Mouse (Mus musculus) hindbrain, embryonic 15.5 days (tissue): ENCODE data around the gene Mtor. TPM values are rescaled to one million over a fixed set of nuclear protein-coding genes. Genes with fewer than 3 reads are reported as not detected.

Experiments
- ATAC-seq: fragments of 200-750 bp; cut with Nextera tagmentation; 2 replicates; pipeline ENCODE4 v1.8.0; 2017; ENCODE audit warnings: low read depth, moderate number of reproducible peaks, moderate TSS enrichment; ENCODE audit not compliant: low FRiP score
- H3K27ac ChIP-seq: fragments of 300-500 bp; sonication (generic); replicated peaks from 2 replicates; pipeline ENCODE4 v1.5.1; 2015; ENCODE audit warnings: mild to moderate bottlenecking, inconsistent platforms
- H3K27me3 ChIP-seq: fragments of 300-500 bp; sonication (generic); 2 replicates; pipeline ENCODE4 v1.6.1; 2015; ENCODE audit warnings: control low read depth, inconsistent platforms
- H3K36me3 ChIP-seq: fragments of 300-500 bp; sonication (generic); 2 replicates; pipeline ENCODE4 v1.6.1; 2015; ENCODE audit warnings: control low read depth, inconsistent platforms
- H3K4me1 ChIP-seq: fragments of 300-500 bp; sonication (generic); replicated peaks from 2 replicates; pipeline ENCODE4 v1.6.1; 2015; ENCODE audit warnings: control low read depth, inconsistent platforms
- H3K4me2 ChIP-seq: fragments of 300-500 bp; sonication (generic); 2 replicates; pipeline ENCODE4 v1.6.1; 2015; ENCODE audit warnings: moderate library complexity, mild to moderate bottlenecking, inconsistent platforms
- H3K4me3 ChIP-seq: fragments of 300-500 bp; sonication (generic); 2 replicates; pipeline ENCODE4 v1.5.1; 2015; ENCODE audit warnings: mild to moderate bottlenecking, inconsistent platforms
- H3K9ac ChIP-seq: fragments of 300-500 bp; sonication (generic); 2 replicates; pipeline ENCODE4 v1.6.1; 2015; ENCODE audit warnings: inconsistent platforms
- H3K9me3 ChIP-seq: fragments of 300-500 bp; sonication (generic); 2 replicates; pipeline ENCODE4 v1.6.1; 2016; ENCODE audit warnings: control low read depth, inconsistent platforms
- WGBS: fragments of 180-500 bp; shearing (Covaris S2); methylation state at CpG from one replicate; pipeline ENCODE4 v1.1.7; 2015; 5-methylcytosine and 5-hydroxymethylcytosine counted together
- polyA plus RNA-seq: library from polyadenylated mRNA; unstranded; fragments of >200 nt; fragmentation: Nextera tagmentation; extraction: Ambion mirVana; gene quantifications from 2 replicates; pipeline ENCODE4 v1.2.1, GENCODE M21; 2015

Mtor gene
- polyA plus RNA-seq, 1 experiment from 2014 or later: 22.7 TPM

DNA sequence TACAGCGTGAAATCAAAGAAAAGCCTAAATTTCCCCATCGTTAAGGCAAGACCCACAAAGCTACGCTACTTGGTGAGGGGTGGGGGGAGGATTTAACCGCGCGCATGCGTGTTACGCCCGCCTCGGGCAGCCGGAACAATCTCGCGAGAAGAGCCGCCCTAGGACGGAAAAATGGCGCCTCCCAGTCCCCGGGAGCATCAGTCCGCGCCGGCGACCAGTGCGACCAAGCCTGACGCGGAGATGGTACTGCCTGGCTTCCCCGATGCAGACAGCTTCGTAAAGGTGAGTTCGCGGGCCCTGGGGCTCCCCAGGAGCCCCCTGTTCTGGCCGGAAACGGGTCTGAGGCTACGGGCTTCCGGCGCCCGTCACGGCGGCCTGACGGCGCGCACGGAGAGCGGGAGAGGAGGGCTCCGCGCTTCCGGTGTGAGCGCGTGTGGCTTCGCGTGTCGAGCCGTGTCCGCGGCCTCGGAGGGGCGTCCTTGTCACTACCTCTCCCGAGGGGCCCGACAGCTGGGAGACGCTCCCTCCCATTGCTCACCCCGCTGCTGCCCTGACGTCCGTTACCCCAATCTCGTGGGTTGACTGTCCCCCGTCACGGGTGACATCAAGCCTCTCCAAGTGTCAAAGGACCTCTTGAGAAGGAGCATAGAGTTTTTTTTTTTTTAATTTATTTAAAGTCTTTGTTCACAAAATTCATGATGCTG, 110.0 kb downstream of the Mtor start, which contains the start of gene Exosc10:
Gene Exosc10, plus strand, starts transcription at position 133 of the 704 bp plus-strand sequence.
- peak; percentile 97 for ATAC-seq
- Histone ChIP-seq H3K4me3 (peak within 1 kb of the TSS; percentile 76), H3K36me3 (peaks cover 66% of the 10 kb centered on the region), H3K9me3 (no peaks in the 10 kb centered on the region), H3K9ac (peak within 1 kb of the TSS; percentile 90), H3K27ac (peak within 1 kb of the TSS; percentile 98), H3K27me3 (no peaks in the 10 kb centered on the region), H3K4me2 (peak within 1 kb of the TSS; percentile 56), H3K4me1 (peaks cover 13% of the 10 kb centered on the region)
- WGBS: under 1% methylated on average over 61 of the region's 63 CpGs

DNA sequence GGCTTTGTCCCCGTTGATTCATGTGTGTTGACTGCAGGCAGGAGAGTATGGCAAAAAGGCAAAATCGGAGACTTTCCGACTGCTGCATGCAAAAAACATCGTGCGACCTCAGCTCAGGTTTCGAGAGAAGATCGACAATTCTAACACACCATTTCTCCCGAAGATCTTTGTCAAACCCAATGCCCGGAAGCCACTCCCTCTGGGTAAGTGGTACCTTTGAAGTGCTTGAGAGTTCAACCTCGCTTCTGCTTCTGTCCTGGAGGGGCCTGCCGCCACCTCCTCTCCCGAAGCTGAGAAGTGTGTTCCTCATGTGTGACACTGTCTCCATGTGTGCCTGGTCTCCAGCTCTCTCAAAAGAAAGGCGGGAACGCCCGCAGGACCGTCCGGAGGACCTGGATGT, 114.3 kb downstream of the Mtor start:
- H3K4me1 ChIP-seq: peaks cover 11% of the 10 kb centered on the region
- ATAC-seq: no peak
- no peak overlapping the region for H3K9ac ChIP-seq
- H3K4me2 ChIP-seq: no peak overlapping the region
- H3K27me3 ChIP-seq: no peaks in the 10 kb centered on the region
- H3K9me3 ChIP-seq: no peaks in the 10 kb centered on the region
- WGBS: 96% methylated on average over 17 of the region's 17 CpGs
- H3K27ac ChIP-seq: no peak overlapping the region
- peaks cover 76% of the 10 kb centered on the region for H3K36me3 ChIP-seq
- no peak overlapping the region for H3K4me3 ChIP-seq

DNA sequence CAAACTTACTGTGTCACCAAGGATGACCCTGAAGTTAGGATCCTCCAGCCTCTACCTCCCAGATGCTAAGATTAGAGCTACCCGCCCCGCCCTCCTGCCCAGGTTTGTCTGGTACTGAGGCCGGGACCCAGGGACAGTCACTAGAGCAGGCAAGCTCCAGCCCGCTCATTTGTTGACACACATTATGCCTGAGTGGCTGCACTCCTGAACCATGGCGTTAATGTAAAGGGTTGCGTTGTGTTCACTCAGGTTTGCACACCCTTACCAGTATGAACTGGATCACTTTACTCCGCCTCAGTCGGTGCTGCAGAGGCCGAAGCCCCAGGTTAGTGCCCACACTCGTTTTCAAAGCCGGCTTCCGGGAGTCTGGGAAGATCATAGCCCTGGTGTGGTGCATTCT, 115.2 kb downstream of the Mtor start:
- H3K36me3 ChIP-seq: peaks cover 85% of the 10 kb centered on the region
- no peak overlapping the region for H3K4me2 ChIP-seq
- ATAC-seq: no peak
- H3K9me3 ChIP-seq: no peaks in the 10 kb centered on the region
- no peak overlapping the region for H3K9ac ChIP-seq
- H3K4me3 ChIP-seq: no peak overlapping the region
- no peaks in the 10 kb centered on the region for H3K27me3 ChIP-seq
- H3K27ac ChIP-seq: no peak overlapping the region
- 95% methylated on average over 12 of the region's 12 CpGs for WGBS
- H3K4me1 ChIP-seq: peaks cover 8% of the 10 kb centered on the region

DNA sequence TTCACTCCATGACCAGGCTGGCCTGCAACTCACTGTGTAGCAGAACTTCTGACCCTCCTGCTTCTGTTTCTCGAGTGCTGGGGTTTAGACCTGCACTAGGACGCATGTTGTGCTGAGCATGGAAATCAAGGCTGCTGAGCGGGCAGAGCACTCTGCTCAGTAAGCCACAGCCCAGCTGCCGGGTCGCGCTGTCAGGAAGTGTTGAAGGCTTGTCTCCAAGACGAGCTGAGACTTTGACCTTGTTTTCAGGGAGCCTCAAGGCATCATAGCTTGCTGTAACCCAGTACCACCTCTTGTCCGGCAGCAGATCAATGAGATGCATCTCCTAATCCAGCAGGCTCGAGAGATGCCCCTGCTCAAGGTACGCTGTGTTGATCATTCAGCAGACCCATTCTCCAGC, 121.7 kb downstream of the Mtor start:
- no peaks in the 10 kb centered on the region for H3K9me3 ChIP-seq
- no peaks in the 10 kb centered on the region for H3K27me3 ChIP-seq
- H3K4me3 ChIP-seq: no peak overlapping the region
- 91% methylated on average over 10 of the region's 10 CpGs for WGBS
- H3K4me1 ChIP-seq: no peaks in the 10 kb centered on the region
- H3K9ac ChIP-seq: no peak overlapping the region
- ATAC-seq: no peak
- no peak overlapping the region for H3K27ac ChIP-seq
- H3K36me3 ChIP-seq: peaks cover 93% of the 10 kb centered on the region
- H3K4me2 ChIP-seq: no peak overlapping the region

DNA sequence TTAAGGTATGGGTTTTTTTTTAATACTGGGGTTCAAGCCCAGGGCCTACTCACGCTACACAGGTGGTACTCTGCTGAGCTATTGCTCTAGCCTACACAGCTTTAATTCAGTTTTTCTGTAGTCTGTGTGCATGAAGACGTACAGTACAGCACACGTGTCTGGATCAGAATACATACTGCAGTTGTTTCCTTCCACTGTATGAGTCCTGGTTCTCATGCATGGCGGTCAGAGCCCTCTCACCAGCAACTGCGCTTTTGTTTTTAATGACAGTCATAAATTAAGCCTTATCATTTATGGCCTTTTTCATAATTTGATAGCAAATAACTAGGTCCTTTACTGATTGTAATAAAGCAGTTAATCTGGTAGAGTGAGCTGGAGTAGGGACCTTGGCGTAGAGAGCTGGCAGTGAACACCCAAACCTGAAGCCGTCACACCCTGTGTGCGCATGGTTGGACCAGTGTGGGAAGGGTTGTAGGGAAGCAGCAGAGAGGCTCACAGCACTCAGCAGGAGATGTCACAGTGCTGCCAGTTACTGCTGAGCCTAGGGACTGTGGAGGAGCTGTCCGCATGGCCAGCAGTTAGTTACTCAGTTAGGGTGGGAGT, 122.4 kb downstream of the Mtor start:
- Histone ChIP-seq H3K4me2 (no peak overlapping the region), H3K4me1 (no peaks in the 10 kb centered on the region), H3K27me3 (no peaks in the 10 kb centered on the region), H3K27ac (no peak overlapping the region), H3K4me3 (no peak overlapping the region), H3K9me3 (no peaks in the 10 kb centered on the region), H3K36me3 (peaks cover 93% of the 10 kb centered on the region), H3K9ac (no peak overlapping the region)
- no peak for ATAC-seq
- 95% methylated on average over 9 of the region's 9 CpGs for WGBS

DNA sequence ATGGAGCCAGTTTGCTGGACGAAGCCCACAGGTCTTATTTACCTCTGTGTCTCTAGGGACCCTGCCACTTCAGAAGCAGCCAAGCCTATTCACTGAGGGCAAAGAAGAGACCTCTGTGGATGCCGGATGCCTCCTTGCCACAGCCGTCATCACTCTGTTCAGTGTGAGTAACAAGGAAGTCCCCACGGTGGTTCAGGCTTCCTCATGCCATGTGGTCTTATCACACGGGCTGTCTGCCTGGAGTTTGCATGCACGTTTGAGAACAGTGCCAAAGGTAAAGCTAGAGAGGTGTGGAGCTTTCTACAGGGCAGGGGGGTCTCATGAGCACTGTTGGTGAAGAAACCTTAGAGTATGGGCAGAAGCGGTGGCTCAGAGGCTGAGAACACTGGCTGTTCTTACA, 124.8 kb downstream of the Mtor start:
- Histone ChIP-seq H3K9ac (no peak overlapping the region), H3K9me3 (no peaks in the 10 kb centered on the region), H3K36me3 (peaks cover 90% of the 10 kb centered on the region), H3K4me2 (no peak overlapping the region), H3K4me1 (no peaks in the 10 kb centered on the region), H3K27ac (no peak overlapping the region), H3K4me3 (no peak overlapping the region), H3K27me3 (no peaks in the 10 kb centered on the region)
- no peak for ATAC-seq
- WGBS: 95% methylated on average over 7 of the region's 7 CpGs

DNA sequence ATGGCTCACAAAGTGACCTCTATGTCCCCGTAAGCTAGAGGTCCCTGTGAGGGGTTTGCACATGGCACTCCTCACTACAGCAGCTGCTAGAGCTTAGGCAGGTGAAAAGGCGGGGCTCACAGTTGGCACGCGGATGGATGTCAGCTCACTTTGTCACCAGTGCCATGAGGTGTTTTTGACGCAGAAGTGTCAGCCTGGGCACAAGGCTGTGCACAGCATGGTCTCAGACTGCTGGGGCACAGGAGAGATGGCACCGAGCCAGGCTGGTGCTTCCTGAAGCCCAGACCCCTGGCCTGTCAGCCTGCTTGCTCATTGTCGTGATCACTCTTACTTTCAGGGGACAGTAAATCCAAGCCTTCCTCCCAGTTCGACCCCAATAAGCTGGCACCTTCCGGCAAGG, 132.4 kb downstream of the Mtor start:
- no peak overlapping the region for H3K9ac ChIP-seq
- H3K4me2 ChIP-seq: no peak overlapping the region
- H3K36me3 ChIP-seq: peaks cover 62% of the 10 kb centered on the region
- no peaks in the 10 kb centered on the region for H3K9me3 ChIP-seq
- no peak overlapping the region for H3K4me3 ChIP-seq
- H3K4me1 ChIP-seq: no peaks in the 10 kb centered on the region
- 85% methylated on average over 9 of the region's 9 CpGs for WGBS
- no peak for ATAC-seq
- no peaks in the 10 kb centered on the region for H3K27me3 ChIP-seq
- no peak overlapping the region for H3K27ac ChIP-seq

DNA sequence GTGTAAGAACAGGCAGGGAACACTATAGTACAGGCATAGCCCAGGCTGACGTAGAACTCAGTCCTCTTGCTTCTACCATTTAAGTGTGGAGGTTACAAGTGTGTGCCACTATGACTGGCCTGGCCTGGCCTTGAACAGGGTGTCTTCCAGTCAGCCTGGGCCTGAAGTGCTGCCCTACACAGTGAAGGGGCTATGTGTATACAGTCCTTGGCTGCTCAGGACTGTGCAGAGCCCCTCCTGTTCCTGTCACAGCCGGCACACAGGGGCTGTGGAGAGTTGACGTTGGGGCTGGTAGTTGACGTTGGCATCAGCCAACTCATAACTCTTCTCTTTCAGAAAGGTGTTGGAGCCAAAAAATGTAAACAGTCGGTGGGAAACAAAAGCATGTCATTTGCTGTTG, 133.0 kb downstream of the Mtor start:
- Histone ChIP-seq H3K4me1 (no peaks in the 10 kb centered on the region), H3K4me2 (no peak overlapping the region), H3K27me3 (no peaks in the 10 kb centered on the region), H3K36me3 (peaks cover 56% of the 10 kb centered on the region), H3K9me3 (no peaks in the 10 kb centered on the region), H3K4me3 (no peak overlapping the region), H3K9ac (no peak overlapping the region), H3K27ac (no peak overlapping the region)
- 91% methylated on average over 5 of the region's 5 CpGs for WGBS
- no peak for ATAC-seq

DNA sequence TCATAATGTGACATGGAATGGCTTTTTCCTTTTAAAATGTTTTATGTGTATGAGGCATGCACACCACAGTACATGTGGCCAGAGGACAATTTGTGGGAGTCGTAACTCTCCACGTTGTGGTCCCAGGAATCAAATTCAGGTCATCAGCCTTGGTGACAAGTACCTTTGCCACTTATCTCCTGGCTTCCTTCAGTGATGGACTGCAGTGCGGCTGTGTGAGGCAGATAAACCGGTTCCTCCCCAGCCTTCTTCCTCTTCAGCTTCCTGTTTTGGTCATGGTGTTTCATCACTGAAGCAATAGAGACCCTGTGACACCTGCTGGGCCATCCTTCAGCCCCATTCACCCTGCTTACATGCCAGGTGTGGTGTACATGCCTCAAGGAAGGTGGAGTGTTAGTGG, 134.8 kb downstream of the Mtor start:
- Histone ChIP-seq H3K36me3 (peaks cover 40% of the 10 kb centered on the region), H3K4me1 (no peaks in the 10 kb centered on the region), H3K4me3 (no peak overlapping the region), H3K9ac (no peak overlapping the region), H3K27ac (no peak overlapping the region), H3K27me3 (no peaks in the 10 kb centered on the region), H3K9me3 (no peaks in the 10 kb centered on the region), H3K4me2 (no peak overlapping the region)
- ATAC-seq: no peak
- WGBS: 94% methylated on average over 4 of the region's 4 CpGs

DNA sequence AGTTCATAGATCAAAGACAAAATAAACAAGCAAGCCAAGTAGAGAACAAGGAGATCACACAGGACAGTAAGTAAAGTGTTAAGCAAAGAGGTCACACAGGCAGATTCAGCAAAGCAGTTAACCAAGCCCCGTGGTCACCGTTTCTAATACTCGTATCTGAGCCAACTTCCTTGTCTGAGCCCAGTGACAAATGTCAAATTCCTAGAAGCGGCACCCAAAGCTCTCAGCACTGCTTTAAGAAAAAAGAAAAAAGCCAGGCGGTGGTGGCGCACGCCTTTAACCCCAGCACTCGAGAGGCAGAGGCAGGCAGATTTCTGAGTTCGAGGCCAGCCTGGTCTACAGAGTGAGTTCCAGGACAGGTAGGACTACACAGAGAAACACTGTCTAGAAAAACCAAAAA, 138.2 kb downstream of the Mtor start:
- H3K27ac ChIP-seq: no peak overlapping the region
- no peaks in the 10 kb centered on the region for H3K9me3 ChIP-seq
- peaks cover 13% of the 10 kb centered on the region for H3K36me3 ChIP-seq
- no peak for ATAC-seq
- peaks cover 5% of the 10 kb centered on the region for H3K4me1 ChIP-seq
- H3K27me3 ChIP-seq: no peaks in the 10 kb centered on the region
- no peak overlapping the region for H3K9ac ChIP-seq
- WGBS: 83% methylated on average over 9 of the region's 9 CpGs
- H3K4me2 ChIP-seq: no peak overlapping the region
- no peak overlapping the region for H3K4me3 ChIP-seq

DNA sequence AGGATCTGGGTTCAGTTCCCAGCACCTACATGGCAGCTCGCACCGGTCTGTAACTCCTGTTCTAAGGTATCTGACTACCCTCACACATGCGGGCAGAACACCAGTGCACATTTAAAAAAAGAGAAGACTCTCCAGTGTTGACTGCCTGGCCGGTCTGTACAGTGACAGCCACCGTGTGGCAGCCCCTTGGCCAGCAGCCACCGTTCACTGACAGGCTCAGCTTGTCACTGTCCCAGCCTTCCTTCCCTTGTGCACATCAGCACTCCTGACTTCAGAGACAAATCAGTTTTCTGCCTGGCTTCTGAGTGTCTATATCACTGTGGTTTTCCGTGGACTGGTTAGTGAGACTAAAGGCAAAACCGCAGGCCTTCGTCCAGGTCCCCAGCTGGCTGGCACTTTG, 140.4 kb downstream of the Mtor start:
- WGBS: 73% methylated on average over 9 of the region's 9 CpGs
- Histone ChIP-seq H3K36me3 (peaks cover 6% of the 10 kb centered on the region), H3K27me3 (no peaks in the 10 kb centered on the region), H3K9ac (no peak overlapping the region), H3K4me2 (no peak overlapping the region), H3K4me3 (no peak overlapping the region), H3K4me1 (peaks cover 18% of the 10 kb centered on the region), H3K9me3 (no peaks in the 10 kb centered on the region), H3K27ac (no peak overlapping the region)
- no peak for ATAC-seq

DNA sequence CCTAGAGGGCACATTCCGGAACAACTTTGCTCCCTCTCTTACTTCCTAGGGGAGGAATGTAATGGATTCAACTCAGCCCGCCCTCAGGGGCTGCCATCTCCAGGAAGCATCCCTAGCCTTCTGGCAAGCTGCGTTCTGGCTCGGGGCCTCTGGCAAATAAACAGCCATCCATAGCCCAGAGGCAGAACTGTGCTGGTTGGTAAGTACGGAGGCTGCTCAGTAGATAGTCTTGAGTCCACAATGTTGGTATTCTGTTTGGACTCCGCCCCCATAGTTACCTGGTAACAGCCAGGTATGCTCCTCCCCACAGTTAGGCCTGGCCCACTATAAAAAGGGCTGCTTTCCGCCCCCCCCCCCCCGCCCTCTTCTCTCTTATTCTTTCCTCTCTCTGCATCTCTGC, 141.2 kb downstream of the Mtor start:
- WGBS: 66% methylated on average over 7 of the region's 8 CpGs
- H3K4me3 ChIP-seq: no peak overlapping the region
- ATAC-seq: no peak
- H3K4me1 ChIP-seq: peaks cover 18% of the 10 kb centered on the region
- no peak overlapping the region for H3K27ac ChIP-seq
- no peak overlapping the region for H3K9ac ChIP-seq
- peaks cover 14% of the 10 kb centered on the region for H3K36me3 ChIP-seq
- H3K9me3 ChIP-seq: no peaks in the 10 kb centered on the region
- no peak overlapping the region for H3K4me2 ChIP-seq
- H3K27me3 ChIP-seq: no peaks in the 10 kb centered on the region
